Mouse (Mus musculus) T-cell, adult 66 days (primary cell): ENCODE results near the gene Vmn2r24. TPM values are rescaled to one million over a fixed set of nuclear protein-coding genes. Genes with fewer than 3 reads are reported as not detected.

Source experiments
- total RNA-seq, 2 experiments: library from RNA; stranded (reverse); gene quantifications; 3 replicates in 1 of 2; 4 replicates in 1 of 2; pipeline ENCODE4 v1.2.4; 2023

Vmn2r24 gene
- total RNA-seq: not detected

DNA sequence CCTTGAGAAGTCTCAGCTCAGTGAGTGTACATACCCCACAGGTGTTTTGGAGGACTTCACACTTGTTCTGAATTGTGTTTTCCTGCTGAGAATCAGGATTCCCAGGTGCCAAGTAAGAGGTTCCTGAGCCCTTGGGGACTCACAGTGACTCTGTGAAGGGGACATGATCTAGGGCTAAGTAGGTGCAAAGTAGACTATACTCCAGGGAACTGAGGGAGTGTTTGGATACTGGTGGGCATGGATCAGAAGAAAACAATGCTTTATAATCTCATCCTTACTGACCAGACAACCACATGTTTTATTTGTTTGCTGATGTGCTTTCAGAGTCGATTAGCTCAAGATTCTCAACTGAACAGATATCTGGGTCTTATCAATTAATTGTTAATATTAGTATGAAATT lies at the start of gene Vmn2r24:
Gene Vmn2r24 (plus strand): TSS at position 301 of the 400 bp plus-strand sequence.

GRCm38 (mm10) chr6:123853363-123853762 lies 74.7 kb downstream of the Vmn2r24 start, which contains the start of gene Vmn2r25:
Vmn2r25 (minus strand) TSS chr6:123853463.

Other genes with a start within 250 kb of the Vmn2r24 start
- gene Vmn2r21, start 245.5 kb upstream of the Vmn2r24 start, total RNA-seq: not detected
- gene Vmn2r22, start 128.2 kb upstream of the Vmn2r24 start, total RNA-seq: not detected
- gene Vmn2r23, start 76.2 kb upstream of the Vmn2r24 start, total RNA-seq: not detected
- not detected for gene Vmn2r25, start 74.6 kb downstream of the Vmn2r24 start, total RNA-seq
- not detected for gene Vmn2r26, start 245.7 kb downstream of the Vmn2r24 start, total RNA-seq